15 mouse cellular contexts compared by ENCODE assay signal in genomic region chr2:72136486-72137264, GRCm38 (mm10).
DNase-seq lines count a peak whose midpoint lies in the region; ATAC-seq lines count a peak whose summit lies in the region.
"Had no signal": no experiment of that assay in that cellular context is flagged by ENCODE, and none has a peak within 500 bp of the region (broad histone marks: within the 10 kb centered on the region; RNA-seq: fewer than 3 reads in every experiment).

No protein-coding gene starts in this region.

- H3K4me2 ChIP-seq in forebrain, embryonic 16.5 days (ENCODE audit: low read length) = no peak overlapping the region
- no peak overlapping the region for H3K4me2 ChIP-seq in forebrain, embryonic 14.5 days (ENCODE audit: low read length)
- no peak overlapping the region for H3K4me2 ChIP-seq in liver, embryonic 12.5 days
- H3K4me2 ChIP-seq: heart, embryonic 11.5 days had no signal

- peaks cover 20% of the 10 kb centered on the region for H3K4me1 ChIP-seq in forebrain, embryonic 16.5 days (replicated peaks; ENCODE audit: control insufficient read depth, insufficient read depth, low read length)
- H3K4me1 ChIP-seq in forebrain, embryonic 14.5 days (ENCODE audit: control insufficient read depth, insufficient read depth, low read length) = peaks cover 3% of the 10 kb centered on the region; the same call in 1 of the 2 replicates
- no peaks in the 10 kb centered on the region for H3K4me1 ChIP-seq in liver, embryonic 12.5 days

- H3K36me3 ChIP-seq in forebrain, embryonic 16.5 days (ENCODE audit: control insufficient read depth, insufficient read depth) = no peaks in the 10 kb centered on the region
- H3K36me3 ChIP-seq in forebrain, embryonic 14.5 days (ENCODE audit: control insufficient read depth, insufficient read depth, low read length) = no peaks in the 10 kb centered on the region
- H3K36me3 ChIP-seq in liver, embryonic 12.5 days = no peaks in the 10 kb centered on the region

- no peak overlapping the region for H3K27ac ChIP-seq in forebrain, embryonic 16.5 days (ENCODE audit: low read length)
- H3K27ac ChIP-seq in forebrain, embryonic 14.5 days (ENCODE audit: low read depth, low read length) = no peak overlapping the region; the same call in 1 of the 2 replicates
- H3K27ac ChIP-seq in liver, embryonic 12.5 days = no peak overlapping the region

- ATAC-seq in forebrain, embryonic 16.5 days = no peak
- ATAC-seq in forebrain, embryonic 14.5 days = no peak
- ATAC-seq in liver, embryonic 12.5 days = no peak
- ATAC-seq: Patski had no signal

- H3K9ac ChIP-seq in forebrain, embryonic 16.5 days (replicated peaks; ENCODE audit: low read depth, low read length) = 0 out of 2 replicates have a peak overlapping the region, but pooled peaks have one; percentile 18
- H3K9ac ChIP-seq in forebrain, embryonic 14.5 days (ENCODE audit: low read length) = no peak overlapping the region
- no peak overlapping the region for H3K9ac ChIP-seq in liver, embryonic 12.5 days

- WGBS in forebrain, embryonic 16.5 days = 41% methylated on average over 9 of the region's 9 CpGs
- 48% methylated on average over 9 of the region's 9 CpGs for WGBS in forebrain, embryonic 14.5 days
- 60% methylated on average over 9 of the region's 9 CpGs for WGBS in liver, embryonic 12.5 days (ENCODE audit: insufficient replicate concordance)

- no peak for DNase-seq in forebrain, embryonic 14.5 days (ENCODE audit: low spot score)
- peak; percentile 54 to 61 for DNase-seq in B cell, adult 2 months
- DNase-seq in ZHBTc4 (ENCODE audit: low read depth, low spot score) = peak; percentile 15
- peak; percentile 62 for DNase-seq in lung, postnatal 36 days
- DNase-seq in gastrocnemius, postnatal 14 days = no peak
- DNase-seq in cerebellum, adult 9-10 months = no peak
- DNase-seq: adrenal gland, postnatal 14 days; heart, postnatal 4 days; kidney, adult 11 months; liver had no signal

- no peaks in the 10 kb centered on the region for H3K9me3 ChIP-seq in forebrain, embryonic 16.5 days (ENCODE audit: control insufficient read depth, low read length)
- no peaks in the 10 kb centered on the region for H3K9me3 ChIP-seq in forebrain, embryonic 14.5 days (replicated peaks; ENCODE audit: control insufficient read depth, low read length)
- no peaks in the 10 kb centered on the region for H3K9me3 ChIP-seq in liver, embryonic 12.5 days (replicated peaks)

- intact Hi-C loops in gastrocnemius, postnatal 14 days (cut with DNase I; ENCODE audit: low total_unique reads) = no loop called here

- no peak overlapping the region for H3K4me3 ChIP-seq in forebrain, embryonic 16.5 days (replicated peaks; ENCODE audit: low read length)
- H3K4me3 ChIP-seq in forebrain, embryonic 14.5 days (ENCODE audit: low read depth, low read length) = no peak overlapping the region
- H3K4me3 ChIP-seq in liver, embryonic 12.5 days = no peak overlapping the region
- H3K4me3 ChIP-seq: megakaryocyte, embryonic 14.5 days had no signal

- no peaks in the 10 kb centered on the region for H3K27me3 ChIP-seq in forebrain, embryonic 16.5 days (replicated peaks; ENCODE audit: control insufficient read depth, insufficient read depth, low read length)
- H3K27me3 ChIP-seq in forebrain, embryonic 14.5 days (replicated peaks; ENCODE audit: control insufficient read depth, insufficient read depth, low read length) = no peaks in the 10 kb centered on the region
- no peaks in the 10 kb centered on the region for H3K27me3 ChIP-seq in liver, embryonic 12.5 days (replicated peaks)
- H3K27me3 ChIP-seq: Patski had no signal

Comparison
In these comparisons a context has a peak if more than half of its experiments do, and no peak if none do; other contexts are left out.
1. DNase-seq: peak in B cell, adult 2 months (2 of 2), ZHBTc4 (single experiment) and lung, postnatal 36 days (single experiment); none in forebrain, embryonic 14.5 days (single experiment), gastrocnemius, postnatal 14 days (single experiment) and cerebellum, adult 9-10 months (single experiment).